Mouse (Mus musculus) liver, adult 2 months (tissue): ENCODE data around the gene Dgkz. TPM values are rescaled to one million over a fixed set of nuclear protein-coding genes. Genes with fewer than 3 reads are reported as not detected.

ENCODE experiments used
- DNase-seq: peaks from one replicate; pipeline ENCODE4 v3.0.0-alpha.2; 2011; ENCODE audit warnings: low read depth, low spot score; ENCODE audit errors: extremely low read depth
- H3K27ac ChIP-seq: fragments of 200-500 bp; replicated peaks from 2 replicates; pipeline ENCODE4 v1.5.1; 2012; ENCODE audit warnings: low read depth, mild to moderate bottlenecking, control low read depth, inconsistent platforms, low read length; ENCODE audit not compliant: insufficient read depth
- H3K27me3 ChIP-seq: fragments of 200-500 bp; 2 replicates; pipeline ENCODE4 v1.6.1; 2012; ENCODE audit warnings: mild to moderate bottlenecking, moderate library complexity, low read length, inconsistent platforms; ENCODE audit not compliant: control insufficient read depth, insufficient read depth
- H3K36me3 ChIP-seq: fragments of 200-500 bp; 2 replicates; pipeline ENCODE4 v1.6.1; 2012; ENCODE audit warnings: low read length, inconsistent platforms; ENCODE audit not compliant: control insufficient read depth, insufficient read depth
- H3K4me1 ChIP-seq: fragments of 200-500 bp; 2 replicates; pipeline ENCODE4 v1.6.1; 2011; ENCODE audit warnings: low read length; ENCODE audit not compliant: control insufficient read depth, insufficient read depth
- H3K4me3 ChIP-seq: fragments of 200-500 bp; 2 replicates; pipeline ENCODE4 v1.5.1; 2011; ENCODE audit warnings: low read depth, mild to moderate bottlenecking, control low read depth, low read length, moderate library complexity; ENCODE audit not compliant: insufficient read depth
- H3K79me2 ChIP-seq: fragments of 200-500 bp; 2 replicates; pipeline ENCODE4 v1.6.1; 2012; ENCODE audit warnings: inconsistent platforms, mild to moderate bottlenecking, low read length, moderate library complexity; ENCODE audit not compliant: control insufficient read depth, insufficient read depth
- H3K9ac ChIP-seq: fragments of 200-500 bp; 2 replicates; pipeline ENCODE4 v1.6.1; 2012; ENCODE audit warnings: low read depth, mild to moderate bottlenecking, control low read depth, inconsistent platforms, low read length
- CTCF ChIP-seq: fragments of 200-500 bp; IDR thresholded peaks from 2 replicates; pipeline ENCODE4 v1.5.1; 2011; ENCODE audit warnings: low read depth, low read length, control low read depth
- POLR2A ChIP-seq: fragments of 200-500 bp; IDR thresholded peaks from 2 replicates; pipeline ENCODE4 v1.6.1; 2011; ENCODE audit warnings: low read length, control low read depth; ENCODE audit not compliant: insufficient read depth; ENCODE audit errors: extremely low read depth
- WGBS: fragments of 180-500 bp; shearing (Covaris S2); methylation state at CpG from one replicate; pipeline ENCODE4 v1.1.7; 2018; 5-methylcytosine and 5-hydroxymethylcytosine counted together
- polyA plus RNA-seq: library from polyadenylated mRNA; depleted of rRNA; stranded (reverse); fragments of >200 nt; gene quantifications from 2 replicates; pipeline ENCODE4 v1.2.3, GENCODE M21; 2012
- total RNA-seq: library from RNA; depleted of rRNA; stranded (reverse); fragments of >200 nt; gene quantifications from 2 replicates; pipeline ENCODE4 v1.2.3, GENCODE M21; 2014

Gene Dgkz
- total and polyA plus RNA-seq, 2 experiments, result 13.2 to 59.5 TPM

- no peak for DNase-seq
- no peak overlapping the region for H3K9ac ChIP-seq
- H3K4me3 ChIP-seq, result no peak overlapping the region
- no peaks in the 10 kb centered on the region for H3K36me3 ChIP-seq
- H3K79me2 ChIP-seq, result no peaks in the 10 kb centered on the region
- H3K4me1 ChIP-seq, result peaks cover 2% of the 10 kb centered on the region; the same call in 1 of the 2 replicates
- TF ChIP-seq POLR2A (no peak), CTCF (no peak)
- H3K27me3 ChIP-seq, result no peaks in the 10 kb centered on the region
- WGBS, result 71% methylated on average over 1 of the region's 1 CpGs
- H3K27ac ChIP-seq, result no peak overlapping the region
These were observed 41.8 kb upstream of the Dgkz start for GRCm38 (mm10) chr2:92017440-92017839.

- Histone ChIP-seq H3K27me3 (no peaks in the 10 kb centered on the region), H3K4me3 (no peak overlapping the region), H3K4me1 (peaks cover 2% of the 10 kb centered on the region; the same call in 1 of the 2 replicates), H3K36me3 (no peaks in the 10 kb centered on the region), H3K9ac (0 out of 2 replicates have a peak overlapping the region, but pooled peaks have one; percentile 38), H3K27ac (peak overlapping the region; percentile 38; the same call in 1 of the 2 replicates), H3K79me2 (no peaks in the 10 kb centered on the region)
- 71% methylated on average over 3 of the region's 3 CpGs for WGBS
- peak; percentile 39 for DNase-seq
- TF ChIP-seq POLR2A (no peak), CTCF (no peak)
These were observed 41.3 kb upstream of the Dgkz start for GRCm38 (mm10) chr2:92016981-92017380.

GRCm38 (mm10) chr2:92014891-92015290 is 39.2 kb upstream of the Dgkz start:
- peaks cover 2% of the 10 kb centered on the region; the same call in 1 of the 2 replicates for H3K4me1 ChIP-seq
- WGBS, result 88% methylated on average over 5 of the region's 5 CpGs
- no peak overlapping the region for H3K4me3 ChIP-seq

GRCm38 (mm10) chr2:92014248-92014647 is 38.6 kb upstream of the Dgkz start:
- H3K9ac ChIP-seq, result no peak overlapping the region
- TF ChIP-seq CTCF (no peak), POLR2A (no peak)

More at GRCm38 (mm10) chr2:92014891-92015290, 39.2 kb upstream of the Dgkz start:
- DNase-seq, result no peak
- H3K27me3 ChIP-seq, result no peaks in the 10 kb centered on the region
- peak; percentile 26; the same call in 1 of the 2 replicates for TF ChIP-seq CTCF
- no peak for TF ChIP-seq POLR2A
- H3K36me3 ChIP-seq, result no peaks in the 10 kb centered on the region
- H3K27ac ChIP-seq, result no peak overlapping the region
- H3K79me2 ChIP-seq, result no peaks in the 10 kb centered on the region
- H3K9ac ChIP-seq, result no peak overlapping the region

GRCm38 (mm10) chr2:92012768-92013445 is 37.2 kb upstream of the Dgkz start:
- Histone ChIP-seq H3K9ac (no peak overlapping the region), H3K79me2 (no peaks in the 10 kb centered on the region), H3K4me3 (no peak overlapping the region), H3K4me1 (peaks cover 3% of the 10 kb centered on the region; the same call in 1 of the 2 replicates), H3K27ac (no peak overlapping the region), H3K27me3 (no peaks in the 10 kb centered on the region), H3K36me3 (no peaks in the 10 kb centered on the region)
- WGBS, result 75% methylated on average over 8 of the region's 8 CpGs
- DNase-seq, result no peak
- no peak for TF ChIP-seq POLR2A
- no peak for TF ChIP-seq CTCF

More at GRCm38 (mm10) chr2:92014248-92014647, 38.6 kb upstream of the Dgkz start:
- H3K27ac ChIP-seq, result no peak overlapping the region
- H3K79me2 ChIP-seq, result no peaks in the 10 kb centered on the region
- peaks cover 2% of the 10 kb centered on the region; the same call in 1 of the 2 replicates for H3K4me1 ChIP-seq
- H3K27me3 ChIP-seq, result no peaks in the 10 kb centered on the region
- no peaks in the 10 kb centered on the region for H3K36me3 ChIP-seq
- 85% methylated on average over 6 of the region's 6 CpGs for WGBS
- no peak for DNase-seq
- H3K4me3 ChIP-seq, result no peak overlapping the region
